Mouse (Mus musculus): ENCODE measurements around the gene Fan1. TPM values are rescaled to one million over a fixed set of nuclear protein-coding genes. Genes with fewer than 3 reads are reported as not detected.

Fan1 gene
- polyA plus RNA-seq (2014; fragmentation: Nextera tagmentation; extraction: Ambion mirVana): 7.6 and 8.7 TPM in 2 replicates

DNA sequence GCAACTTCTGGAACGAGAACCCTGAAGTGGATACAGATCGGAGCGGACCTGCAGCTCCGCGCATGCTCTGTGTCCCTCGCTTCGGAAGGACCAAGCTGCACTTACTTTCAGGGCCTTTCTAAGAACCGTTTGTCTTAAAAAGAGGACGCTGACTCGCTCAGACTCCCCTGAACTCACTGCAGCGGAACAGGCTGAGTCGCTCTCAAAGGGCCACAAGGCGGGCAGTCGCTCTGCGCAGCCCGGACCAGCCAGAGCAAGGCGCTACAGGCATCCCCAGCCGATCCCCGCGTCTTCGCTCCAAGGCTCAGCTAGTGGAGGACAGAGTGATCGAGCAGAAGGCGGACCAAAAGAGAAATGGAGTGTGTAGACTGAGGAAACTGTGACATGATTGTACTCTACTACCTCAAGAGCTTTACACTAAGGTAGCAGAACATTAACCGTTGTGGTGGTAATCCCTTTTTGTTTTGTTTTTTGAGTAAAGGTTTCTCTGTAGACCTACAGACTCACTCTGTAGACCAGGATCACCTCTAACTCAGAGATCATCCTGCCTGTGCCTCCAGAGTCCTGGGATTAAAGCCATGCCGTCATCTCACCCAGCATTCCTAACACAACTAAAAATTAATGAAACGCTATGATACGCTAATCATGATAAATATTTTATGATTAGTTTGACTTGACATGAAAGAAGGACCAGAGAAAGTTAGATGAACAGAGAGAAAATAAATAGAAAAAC lies at the start of gene Fan1:
TSS of gene Fan1 (minus strand) at position 266 of the 733 bp plus-strand sequence.
- peak; percentile 91 for DNase-seq (ENCODE audit: low spot score)
- Histone ChIP-seq H3K9me3 (ENCODE audit: control insufficient read depth, low read length) (no peaks in the 10 kb centered on the region), H3K4me1 (ENCODE audit: control insufficient read depth, insufficient read depth, low read length) (no peaks in the 10 kb centered on the region), H3K27me3 (ENCODE audit: control insufficient read depth, insufficient read depth, low read length) (no peaks in the 10 kb centered on the region), H3K27ac (replicated peaks; ENCODE audit: low read depth, low read length) (peak within 1 kb of the TSS; percentile 92), H3K36me3 (ENCODE audit: control insufficient read depth, insufficient read depth, low read length) (peaks cover 12% of the 10 kb centered on the region; the same call in 1 of the 2 replicates), H3K4me2 (ENCODE audit: low read depth, severe bottlenecking) (peak within 1 kb of the TSS; percentile 54), H3K9ac (ENCODE audit: low read length) (peak within 1 kb of the TSS; percentile 74), H3K4me3 (ENCODE audit: low read depth, low read length) (peak within 1 kb of the TSS; percentile 64)
- ATAC-seq (ENCODE audit: insufficient number of reproducible peaks, low FRiP score, low TSS enrichment, low read depth): peak; percentile 89
- WGBS: 6% methylated on average over 27 of the region's 27 CpGs

DNA sequence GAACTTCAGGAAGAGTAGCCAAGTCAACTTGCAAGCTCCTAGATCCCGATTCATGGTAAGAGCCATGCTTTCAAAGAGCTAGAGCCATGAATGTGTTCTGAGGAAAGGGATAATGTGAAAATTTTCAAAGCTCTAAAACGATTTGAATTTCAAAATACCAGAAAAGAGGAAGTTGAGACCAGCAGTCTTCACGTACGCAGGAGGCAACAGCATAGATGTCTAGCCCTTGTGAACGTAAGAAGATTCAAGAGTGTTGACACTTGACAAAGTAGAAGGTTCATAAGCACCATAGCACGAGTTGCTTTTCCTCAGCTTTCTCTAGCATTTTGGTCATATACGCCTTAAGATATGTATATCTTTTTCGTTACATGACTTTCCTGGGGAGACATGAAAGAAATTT lies 30.1 kb upstream of the Fan1 start:
- H3K4me1 ChIP-seq (ENCODE audit: control insufficient read depth, insufficient read depth, low read length): no peaks in the 10 kb centered on the region

DNA sequence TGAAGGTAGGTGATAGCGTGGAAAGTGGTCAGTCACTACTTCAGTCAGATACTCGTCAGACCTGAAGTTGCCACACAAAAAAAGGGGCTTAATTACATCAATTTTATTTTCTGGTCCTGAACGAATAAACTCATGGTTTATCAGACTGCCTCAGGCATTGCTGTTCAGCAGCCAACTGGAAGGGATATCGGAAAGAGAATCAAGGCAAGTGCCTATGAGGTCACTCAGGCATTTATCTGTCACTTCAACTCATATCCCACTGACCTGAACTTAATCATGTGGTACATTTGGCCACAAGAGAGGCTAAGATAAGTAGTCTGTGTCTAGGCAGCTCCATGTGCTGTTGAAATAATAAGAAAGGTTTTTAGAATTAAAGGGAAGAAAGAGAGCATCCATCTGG lies 28.6 kb upstream of the Fan1 start:
- no peak overlapping the region for H3K27ac ChIP-seq (replicated peaks; ENCODE audit: low read depth, low read length)
- WGBS: 91% methylated on average over 4 of the region's 4 CpGs
- H3K36me3 ChIP-seq (ENCODE audit: control insufficient read depth, insufficient read depth, low read length): no peaks in the 10 kb centered on the region
- no peaks in the 10 kb centered on the region for H3K9me3 ChIP-seq (ENCODE audit: control insufficient read depth, low read length)
- DNase-seq (ENCODE audit: low spot score): no peak
- H3K4me2 ChIP-seq (ENCODE audit: low read depth, severe bottlenecking): no peak overlapping the region
- no peaks in the 10 kb centered on the region for H3K27me3 ChIP-seq (ENCODE audit: control insufficient read depth, insufficient read depth, low read length)
- no peak for ATAC-seq (ENCODE audit: insufficient number of reproducible peaks, low FRiP score, low TSS enrichment, low read depth)
- H3K4me1 ChIP-seq (ENCODE audit: control insufficient read depth, insufficient read depth, low read length): no peaks in the 10 kb centered on the region
- H3K4me3 ChIP-seq (ENCODE audit: low read depth, low read length): no peak overlapping the region
- H3K9ac ChIP-seq (ENCODE audit: low read length): no peak overlapping the region

More for the DNA sequence above, 30.1 kb upstream of the Fan1 start:
- H3K27ac ChIP-seq (replicated peaks; ENCODE audit: low read depth, low read length): no peak overlapping the region
- no peaks in the 10 kb centered on the region for H3K9me3 ChIP-seq (ENCODE audit: control insufficient read depth, low read length)
- H3K27me3 ChIP-seq (ENCODE audit: control insufficient read depth, insufficient read depth, low read length): no peaks in the 10 kb centered on the region
- no peak overlapping the region for H3K9ac ChIP-seq (ENCODE audit: low read length)
- 92% methylated on average over 8 of the region's 8 CpGs for WGBS
- no peak for ATAC-seq (ENCODE audit: insufficient number of reproducible peaks, low FRiP score, low TSS enrichment, low read depth)
- DNase-seq (ENCODE audit: low spot score): no peak
- no peak overlapping the region for H3K4me3 ChIP-seq (ENCODE audit: low read depth, low read length)
- H3K36me3 ChIP-seq (ENCODE audit: control insufficient read depth, insufficient read depth, low read length): no peaks in the 10 kb centered on the region
- H3K4me2 ChIP-seq (ENCODE audit: low read depth, severe bottlenecking): no peak overlapping the region

DNA sequence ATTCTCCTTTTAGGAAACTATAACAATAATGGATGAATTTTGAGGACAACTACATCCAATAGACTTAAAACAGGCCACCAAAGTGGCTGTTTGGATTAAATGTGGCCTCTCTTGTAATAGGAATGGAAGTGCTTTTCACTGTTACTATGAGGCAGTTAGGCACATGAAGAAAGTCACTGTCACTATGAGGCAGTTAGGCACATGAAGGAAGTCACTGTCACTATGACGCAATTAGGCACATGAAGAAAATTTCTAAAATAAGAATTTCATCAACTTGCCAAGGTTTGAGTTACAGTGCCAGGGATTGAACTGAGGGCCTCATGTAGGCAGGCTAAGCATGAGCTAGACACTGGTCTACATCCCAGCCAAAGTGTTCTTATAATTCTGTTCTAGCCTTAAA lies 26.8 kb upstream of the Fan1 start:
- H3K4me3 ChIP-seq (ENCODE audit: low read depth, low read length): no peak overlapping the region
- no peak overlapping the region for H3K27ac ChIP-seq (replicated peaks; ENCODE audit: low read depth, low read length)
- no peaks in the 10 kb centered on the region for H3K36me3 ChIP-seq (ENCODE audit: control insufficient read depth, insufficient read depth, low read length)
- no peak overlapping the region for H3K9ac ChIP-seq (ENCODE audit: low read length)
- DNase-seq (ENCODE audit: low spot score) (no peak), ATAC-seq (ENCODE audit: insufficient number of reproducible peaks, low FRiP score, low TSS enrichment, low read depth) (no peak)
- H3K4me1 ChIP-seq (ENCODE audit: control insufficient read depth, insufficient read depth, low read length): no peaks in the 10 kb centered on the region
- no peak overlapping the region for H3K4me2 ChIP-seq (ENCODE audit: low read depth, severe bottlenecking)
- H3K9me3 ChIP-seq (ENCODE audit: control insufficient read depth, low read length): no peaks in the 10 kb centered on the region
- no peaks in the 10 kb centered on the region for H3K27me3 ChIP-seq (ENCODE audit: control insufficient read depth, insufficient read depth, low read length)
- 94% methylated on average over 1 of the region's 1 CpGs for WGBS

GRCm38 (mm10) chr7:64392819-64393151 lies 18.9 kb upstream of the Fan1 start:
- ATAC-seq (ENCODE audit: insufficient number of reproducible peaks, low FRiP score, low TSS enrichment, low read depth): no peak
- Histone ChIP-seq H3K27ac (replicated peaks; ENCODE audit: low read depth, low read length) (peak overlapping the region; percentile 51; the same call in 1 of the 2 replicates), H3K4me2 (ENCODE audit: low read depth, severe bottlenecking) (peak overlapping the region; percentile 53), H3K4me1 (ENCODE audit: control insufficient read depth, insufficient read depth, low read length) (0 out of 2 replicates have a peak, but pooled peaks cover 2% of the 10 kb centered on the region), H3K9me3 (ENCODE audit: control insufficient read depth, low read length) (no peaks in the 10 kb centered on the region), H3K36me3 (ENCODE audit: control insufficient read depth, insufficient read depth, low read length) (peaks cover 4% of the 10 kb centered on the region; the same call in 1 of the 2 replicates), H3K4me3 (ENCODE audit: low read depth, low read length) (peak overlapping the region; percentile 69), H3K27me3 (ENCODE audit: control insufficient read depth, insufficient read depth, low read length) (no peaks in the 10 kb centered on the region), H3K9ac (ENCODE audit: low read length) (peak overlapping the region; percentile 70)
- no peak for DNase-seq (ENCODE audit: low spot score)
- WGBS: 1% methylated on average over 15 of the region's 15 CpGs

- DNase-seq (ENCODE audit: low spot score): peak; percentile 97
- no peaks in the 10 kb centered on the region for H3K9me3 ChIP-seq (ENCODE audit: control insufficient read depth, low read length)
- peak within 1 kb of the TSS; percentile 51; the same call in 1 of the 2 replicates for H3K27ac ChIP-seq (replicated peaks; ENCODE audit: low read depth, low read length)
- H3K27me3 ChIP-seq (ENCODE audit: control insufficient read depth, insufficient read depth, low read length): no peaks in the 10 kb centered on the region
- peak; percentile 99 for ATAC-seq (ENCODE audit: insufficient number of reproducible peaks, low FRiP score, low TSS enrichment, low read depth)
- peaks cover 5% of the 10 kb centered on the region; the same call in 1 of the 2 replicates for H3K36me3 ChIP-seq (ENCODE audit: control insufficient read depth, insufficient read depth, low read length)
- H3K4me1 ChIP-seq (ENCODE audit: control insufficient read depth, insufficient read depth, low read length): 0 out of 2 replicates have a peak, but pooled peaks cover 2% of the 10 kb centered on the region
- WGBS: under 1% methylated on average over 54 of the region's 54 CpGs
- peak within 1 kb of the TSS; percentile 65 for H3K4me2 ChIP-seq (ENCODE audit: low read depth, severe bottlenecking)
- H3K9ac ChIP-seq (ENCODE audit: low read length): peak within 1 kb of the TSS; percentile 70
- peak within 1 kb of the TSS; percentile 69 for H3K4me3 ChIP-seq (ENCODE audit: low read depth, low read length)
Observed at GRCm38 (mm10) chr7:64392122-64392818, 18.4 kb upstream of the Fan1 start, which contains the start of the genes Mphosph10 and Mcee. Gene Mphosph10, minus strand, starts transcription at chr7:64392268. Gene Mcee, plus strand, starts transcription at chr7:64392607.

GRCm38 (mm10) chr7:64391479-64391878 lies 17.6 kb upstream of the Fan1 start:
- Histone ChIP-seq H3K4me3 (ENCODE audit: low read depth, low read length) (peak overlapping the region; percentile 69), H3K27me3 (ENCODE audit: control insufficient read depth, insufficient read depth, low read length) (no peaks in the 10 kb centered on the region), H3K9ac (ENCODE audit: low read length) (peak overlapping the region; percentile 70), H3K36me3 (ENCODE audit: control insufficient read depth, insufficient read depth, low read length) (peaks cover 5% of the 10 kb centered on the region; the same call in 1 of the 2 replicates), H3K27ac (replicated peaks; ENCODE audit: low read depth, low read length) (no peak overlapping the region), H3K4me2 (ENCODE audit: low read depth, severe bottlenecking) (peak overlapping the region; percentile 65), H3K9me3 (ENCODE audit: control insufficient read depth, low read length) (no peaks in the 10 kb centered on the region), H3K4me1 (ENCODE audit: control insufficient read depth, insufficient read depth, low read length) (0 out of 2 replicates have a peak, but pooled peaks cover 2% of the 10 kb centered on the region)
- ATAC-seq (ENCODE audit: insufficient number of reproducible peaks, low FRiP score, low TSS enrichment, low read depth) (no peak), DNase-seq (ENCODE audit: low spot score) (peak; percentile 35)
- 4% methylated on average over 8 of the region's 8 CpGs for WGBS

GRCm38 (mm10) chr7:64373147-64373829 lies 607 bp downstream of the Fan1 start:
- Histone ChIP-seq H3K27me3 (ENCODE audit: control insufficient read depth, insufficient read depth, low read length) (no peaks in the 10 kb centered on the region), H3K9ac (ENCODE audit: low read length) (peak overlapping the region; percentile 74), H3K4me1 (ENCODE audit: control insufficient read depth, insufficient read depth, low read length) (no peaks in the 10 kb centered on the region), H3K36me3 (ENCODE audit: control insufficient read depth, insufficient read depth, low read length) (peaks cover 12% of the 10 kb centered on the region; the same call in 1 of the 2 replicates), H3K9me3 (ENCODE audit: control insufficient read depth, low read length) (no peaks in the 10 kb centered on the region), H3K27ac (replicated peaks; ENCODE audit: low read depth, low read length) (peak overlapping the region; percentile 92), H3K4me3 (ENCODE audit: low read depth, low read length) (peak overlapping the region; percentile 64), H3K4me2 (ENCODE audit: low read depth, severe bottlenecking) (peak overlapping the region; percentile 54)
- ATAC-seq (ENCODE audit: insufficient number of reproducible peaks, low FRiP score, low TSS enrichment, low read depth) (no peak), DNase-seq (ENCODE audit: low spot score) (no peak)
- 14% methylated on average over 18 of the region's 18 CpGs for WGBS
